Mouse (Mus musculus) CH12.LX (cell line): ENCODE data around the gene Krt14. TPM values are rescaled to one million over a fixed set of nuclear protein-coding genes. Genes with fewer than 3 reads are reported as not detected.
A peak's percentile ranks its signal among the peaks of the same experiment; 100 is the strongest.

Experiments
- DNase-seq: peaks from one replicate; pipeline ENCODE4 v3.0.0-alpha.2; 2013; ENCODE audit errors: extremely low read depth
- H3K27ac ChIP-seq: 2 replicates; pipeline ENCODE4 v1.5.1; 2012; ENCODE audit warnings: low read depth, mild to moderate bottlenecking, control low read depth, moderate library complexity; ENCODE audit not compliant: insufficient read depth
- H3K27me3 ChIP-seq: replicated peaks from 2 replicates; pipeline ENCODE3; 2012; ENCODE audit warnings: inconsistent platforms
- H3K36me3 ChIP-seq, 2 experiments: replicated peaks in 1 of 2; 2 replicates each; pipeline versions ENCODE3 to v1.6.1; 2012; ENCODE audit warnings: inconsistent platforms in 1 of 2, low read length in 1 of 2, mild to moderate bottlenecking in 1 of 2, mixed read lengths in 1 of 2, moderate library complexity in 1 of 2; ENCODE audit not compliant: control insufficient read depth in 1 of 2, insufficient read depth in 1 of 2
- H3K4me1 ChIP-seq, 2 experiments: 2 replicates each; pipeline ENCODE4 v1.6.1; 2012; ENCODE audit warnings: inconsistent platforms in 1 of 2, moderate library complexity in 1 of 2; ENCODE audit not compliant: insufficient read depth in 2 of 2, control insufficient read depth in 1 of 2
- H3K4me2 ChIP-seq: 2 replicates; pipeline ENCODE4 v1.6.1; 2012; ENCODE audit warnings: low read depth, mild to moderate bottlenecking, control low read depth; ENCODE audit not compliant: poor library complexity, insufficient read depth, severe bottlenecking
- H3K4me3 ChIP-seq, 3 experiments: fragments of 150-350 bp in 1 of 3; sonication (generic) in 1 of 3; replicated peaks in 1 of 3; 2 replicates each; pipeline versions ENCODE3 to v1.5.1; 2011 to 2012; ENCODE audit warnings: low read depth in 2 of 3, low read length in 2 of 3, mild to moderate bottlenecking in 2 of 3, moderate library complexity in 2 of 3, control low read depth in 1 of 3, improper control_type of control experiment in 1 of 3, inconsistent platforms in 1 of 3, mixed read lengths in 1 of 3; ENCODE audit not compliant: poor library complexity in 1 of 3
- H3K79me2 ChIP-seq: replicated peaks from 2 replicates; pipeline ENCODE4 v1.6.1; 2012; ENCODE audit warnings: mild to moderate bottlenecking, moderate library complexity; ENCODE audit not compliant: control insufficient read depth, poor library complexity, insufficient read depth, severe bottlenecking; ENCODE audit errors: extremely low read depth
- H3K9ac ChIP-seq: 2 replicates; pipeline ENCODE4 v1.6.1; 2012; ENCODE audit warnings: low read depth, mild to moderate bottlenecking, control low read depth, moderate library complexity; ENCODE audit not compliant: insufficient read depth
- H3K9me3 ChIP-seq: replicated peaks from 2 replicates; pipeline ENCODE3; 2012; ENCODE audit warnings: low read length, inconsistent platforms, mixed read lengths
- CHD1 ChIP-seq: IDR thresholded peaks from 2 replicates; pipeline ENCODE4 v1.6.1; 2012; ENCODE audit warnings: low read depth, low read length, improper control_type of control experiment, inconsistent platforms
- CTCF ChIP-seq, 2 experiments: IDR thresholded peaks in 1 of 2; conservative IDR thresholded peaks in 1 of 2; 2 replicates each; pipeline ENCODE4 v1.5.1; 2011 to 2012; ENCODE audit warnings: low read depth in 2 of 2, low read length in 2 of 2, improper control_type of control experiment in 1 of 2, inconsistent platforms in 1 of 2, mild to moderate bottlenecking in 1 of 2, moderate library complexity in 1 of 2
- E2F4 ChIP-seq: IDR thresholded peaks from 2 replicates; pipeline ENCODE4 v1.6.1; 2011; ENCODE audit warnings: low read depth, low read length, improper control_type of control experiment; ENCODE audit not compliant: insufficient replicate concordance
- ELF1 ChIP-seq: IDR thresholded peaks from 2 replicates; pipeline ENCODE4 v1.6.1; 2014; ENCODE audit warnings: low read depth, mild to moderate bottlenecking, inconsistent platforms, low read length, improper control_type of control experiment
- EP300 ChIP-seq: IDR thresholded peaks from 2 replicates; pipeline ENCODE4 v1.6.1; 2011; ENCODE audit warnings: low read length, improper control_type of control experiment
- ETS1 ChIP-seq: conservative IDR thresholded peaks from 2 replicates; pipeline ENCODE4 v1.6.1; 2012; ENCODE audit warnings: low read depth, mild to moderate bottlenecking, inconsistent platforms, low read length, improper control_type of control experiment, moderate library complexity
- GABPA ChIP-seq: IDR thresholded peaks from 2 replicates; pipeline ENCODE4 v1.6.1; 2012; ENCODE audit warnings: low read depth, low read length, improper control_type of control experiment, inconsistent platforms; ENCODE audit not compliant: insufficient replicate concordance
- MYC ChIP-seq: IDR thresholded peaks from 2 replicates; pipeline ENCODE4 v1.6.1; 2011; ENCODE audit warnings: low read depth, mild to moderate bottlenecking, improper control_type of control experiment, low read length
- NRF1 ChIP-seq: IDR thresholded peaks from 2 replicates; pipeline ENCODE4 v1.6.1; 2014; ENCODE audit warnings: low read depth, mild to moderate bottlenecking, inconsistent platforms, low read length, improper control_type of control experiment, moderate library complexity
- PAX5 ChIP-seq: IDR thresholded peaks from 2 replicates; pipeline ENCODE4 v1.6.1; 2012; ENCODE audit warnings: low read length, inconsistent platforms, mixed read lengths
- POLR2A ChIP-seq: IDR thresholded peaks from 2 replicates; pipeline ENCODE4 v1.6.1; 2011; ENCODE audit warnings: low read depth, mild to moderate bottlenecking, improper control_type of control experiment, low read length
- POLR2AphosphoS2 ChIP-seq: IDR thresholded peaks from 2 replicates; pipeline ENCODE4 v1.6.1; 2011; ENCODE audit warnings: low read depth, low read length, improper control_type of control experiment
- RAD21 ChIP-seq: IDR thresholded peaks from 2 replicates; pipeline ENCODE4 v1.6.1; 2011; ENCODE audit warnings: low read depth, mild to moderate bottlenecking, low read length, improper control_type of control experiment, moderate library complexity
- SIN3A ChIP-seq: IDR thresholded peaks from 2 replicates; pipeline ENCODE4 v1.6.1; 2012; ENCODE audit warnings: low read length, improper control_type of control experiment, inconsistent platforms
- SMC3 ChIP-seq: IDR thresholded peaks from 2 replicates; pipeline ENCODE4 v1.6.1; 2011; ENCODE audit warnings: low read depth, low read length, improper control_type of control experiment
- TBP ChIP-seq: conservative IDR thresholded peaks from 2 replicates; pipeline ENCODE4 v1.6.1; 2011; ENCODE audit warnings: low read depth, low read length, improper control_type of control experiment
- TCF12 ChIP-seq: IDR thresholded peaks from 2 replicates; pipeline ENCODE4 v1.6.1; 2014; ENCODE audit warnings: low read depth, mild to moderate bottlenecking, inconsistent platforms, low read length, improper control_type of control experiment
- USF1 ChIP-seq: IDR thresholded peaks from 2 replicates; pipeline ENCODE4 v1.6.1; 2014; ENCODE audit warnings: low read depth, mild to moderate bottlenecking, inconsistent platforms, low read length, improper control_type of control experiment
- ZC3H11A ChIP-seq: IDR thresholded peaks from 2 replicates; pipeline ENCODE4 v1.6.1; 2012; ENCODE audit warnings: low read depth, mild to moderate bottlenecking, inconsistent platforms, low read length, improper control_type of control experiment
- ZKSCAN1 ChIP-seq: IDR thresholded peaks from 2 replicates; pipeline ENCODE4 v1.6.1; 2012; ENCODE audit warnings: low read depth, inconsistent platforms, low read length, improper control_type of control experiment, borderline replicate concordance
- ZMIZ1 ChIP-seq: IDR thresholded peaks from 2 replicates; pipeline ENCODE4 v1.6.1; 2012; ENCODE audit warnings: low read depth, mild to moderate bottlenecking, inconsistent platforms, low read length, improper control_type of control experiment
- ZNF384 ChIP-seq: IDR thresholded peaks from 2 replicates; pipeline ENCODE4 v1.6.1; 2012; ENCODE audit warnings: low read depth, low read length, improper control_type of control experiment, inconsistent platforms
- dilution Hi-C: fragments of 300-500 bp; cut with MboI; formaldehyde crosslinking; loops from 2 replicates; pipeline ENCODE4 v1.14.3; 2020; ENCODE audit warnings: low sequenced_read_pairs; ENCODE audit not compliant: extremely low pct_unique_long_range_greater_than_20kb, extremely low pct_ligation_motif_present
- in situ Hi-C: fragments of 300-500 bp; cut with MboI; formaldehyde crosslinking; loops from 3 replicates; pipeline ENCODE4 v1.14.3; 2019; ENCODE audit warnings: low sequenced_read_pairs, low pct_ligation_motif_present, low pct_unique_long_range_greater_than_20kb, mixed read lengths
- polyA plus RNA-seq: library from polyadenylated mRNA; unstranded; fragments of >175 nt; gene quantifications from 2 replicates; pipeline ENCODE4 v1.2.1, GENCODE M21; 2012; ENCODE audit warnings: low read depth; ENCODE audit not compliant: insufficient read length
- total RNA-seq, 2 experiments: library from RNA; depleted of rRNA; stranded (reverse); fragments of 300-350 nt in 1 of 2; fragments of >200 nt in 1 of 2; gene quantifications; 2 replicates each; pipeline ENCODE4 v1.2.3; 2012 to 2014

Krt14 gene
- total and polyA plus RNA-seq, 3 experiments, result not detected

DNA sequence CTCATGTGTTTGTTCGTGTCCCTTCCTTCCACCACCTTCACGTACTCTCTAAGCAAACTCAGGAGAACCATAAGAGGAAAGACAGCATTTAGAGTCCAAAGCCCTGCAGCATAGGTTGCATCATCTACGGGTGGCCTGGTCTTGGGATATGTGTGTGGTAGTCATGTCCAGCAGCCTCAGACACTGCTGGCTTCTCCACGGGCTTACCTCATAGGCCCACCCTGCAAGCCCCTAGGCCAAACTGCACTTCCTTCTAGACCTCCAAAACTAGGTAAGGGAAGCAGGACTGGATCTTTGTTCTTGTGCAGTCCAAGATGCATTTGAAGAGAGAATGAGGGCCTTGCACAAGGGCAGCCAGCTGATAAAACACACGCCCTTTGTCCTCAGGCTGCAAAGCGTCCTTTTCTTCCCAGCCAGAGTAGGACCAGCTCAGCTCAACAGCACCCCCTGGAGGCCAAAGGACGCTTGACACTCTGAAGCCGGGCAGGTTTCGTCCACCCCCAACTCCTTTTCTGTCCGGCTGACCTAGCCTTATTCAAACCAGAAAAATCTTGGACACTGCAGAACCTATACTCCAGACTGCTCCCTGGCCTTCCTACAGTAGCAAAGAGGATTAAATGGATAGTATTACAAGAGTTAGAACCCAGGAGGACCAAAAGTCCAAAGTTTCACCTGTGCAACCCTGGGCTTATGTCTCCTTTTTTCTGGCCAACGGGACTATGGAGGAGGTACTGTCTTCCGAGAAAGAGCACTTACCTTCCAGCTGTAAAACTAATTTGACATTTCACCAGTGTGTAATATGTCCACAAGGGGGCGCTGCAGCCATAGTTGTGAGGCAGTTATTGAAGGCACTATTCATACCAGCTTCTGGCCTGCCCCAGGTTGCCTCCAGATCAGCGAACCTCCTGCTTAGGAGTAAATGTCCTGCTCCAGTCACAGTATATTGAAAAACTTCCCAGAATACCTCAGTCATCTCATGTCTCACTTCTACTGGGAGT, 38.3 kb downstream of the Krt14 start:
- dilution Hi-C loops, result no loop called here
- in situ Hi-C loops, result no loop called here
- no peak overlapping the region for H3K4me3 ChIP-seq
- no peaks in the 10 kb centered on the region for H3K9me3 ChIP-seq
- DNase-seq, result peak; percentile 65
- H3K4me1 ChIP-seq, result no peaks in the 10 kb centered on the region
- H3K27ac ChIP-seq, result no peak overlapping the region
- peak; percentile 78 to 87 for TF ChIP-seq CTCF (conservative IDR thresholded peaks at IDR 0.05 in 1 of 2, IDR thresholded peaks at IDR 0.05 in 1 of 2; ENCODE audit: low read depth in 2 of 2, low read length in 2 of 2)
- no peak for TF ChIP-seq NRF1
- TF ChIP-seq TCF12, result no peak
- no peak for TF ChIP-seq GABPA
- TF ChIP-seq SMC3, result peak; percentile 78
- peak; percentile 78 for TF ChIP-seq RAD21
- no peak for TF ChIP-seq MYC
- no peak; the same call in 1 of the 2 replicates for TF ChIP-seq ELF1
- TF ChIP-seq E2F4, result 0 out of 2 replicates have a peak, but pooled peaks have one; percentile 9
- peak; percentile 9; the same call in 1 of the 2 replicates for TF ChIP-seq ZC3H11A
- TF ChIP-seq SIN3A, result peak; percentile 51; the same call in 1 of the 2 replicates
- no peaks in the 10 kb centered on the region for H3K79me2 ChIP-seq
- H3K27me3 ChIP-seq, result peaks cover 85% of the 10 kb centered on the region
- H3K4me2 ChIP-seq, result no peak overlapping the region
- no peaks in the 10 kb centered on the region for H3K36me3 ChIP-seq
- H3K9ac ChIP-seq, result no peak overlapping the region

DNA sequence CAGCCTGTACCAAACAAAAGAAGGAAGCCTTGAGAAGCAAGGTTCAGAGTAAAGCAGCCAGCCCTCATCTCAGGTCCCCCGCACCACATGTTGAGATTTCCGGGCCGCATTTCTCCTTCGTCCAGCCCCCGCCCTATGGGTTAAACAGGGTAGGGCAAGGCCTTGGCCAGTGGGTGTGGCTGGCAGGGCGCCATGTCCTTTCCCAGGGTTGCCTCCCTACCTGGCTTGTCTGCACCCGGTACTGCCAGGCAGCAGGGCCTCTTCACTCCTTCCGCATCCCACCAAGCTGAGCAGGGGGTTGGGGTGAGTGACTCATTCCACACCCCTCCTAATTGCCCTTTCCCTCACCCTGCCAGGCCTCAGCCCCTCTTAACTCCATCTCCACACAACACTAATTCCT, 39.3 kb downstream of the Krt14 start:
- H3K36me3 ChIP-seq, result no peaks in the 10 kb centered on the region
- no peaks in the 10 kb centered on the region for H3K9me3 ChIP-seq
- no peak overlapping the region for H3K4me2 ChIP-seq
- no peaks in the 10 kb centered on the region for H3K79me2 ChIP-seq
- dilution Hi-C loops, result no loop called here
- no peak overlapping the region for H3K9ac ChIP-seq
- no peaks in the 10 kb centered on the region for H3K4me1 ChIP-seq
- no peak overlapping the region for H3K4me3 ChIP-seq
- peaks cover 83% of the 10 kb centered on the region for H3K27me3 ChIP-seq
- no peak overlapping the region for H3K27ac ChIP-seq
- TF ChIP-seq POLR2A (no peak), ETS1 (no peak), CHD1 (no peak), POLR2AphosphoS2 (no peak), USF1 (no peak), ZNF384 (no peak), TCF12 (no peak), TBP (no peak), EP300 (no peak), ZC3H11A (no peak), GABPA (no peak), SIN3A (no peak), PAX5 (no peak), ZKSCAN1 (no peak), ZMIZ1 (no peak), SMC3 (no peak), RAD21 (no peak)
- TF ChIP-seq, all 38 proteins: peak for 0
- in situ Hi-C loops, result no loop called here
- no peak for DNase-seq
